Mouse (Mus musculus): Measurements from ENCODE around the gene Lca5. TPM values are rescaled to one million over a fixed set of nuclear protein-coding genes. Genes with fewer than 3 reads are reported as not detected.

Gene Lca5
- total RNA-seq, 2 experiments from 2014 or later: 3.8 TPM

GRCm38 (mm10) chr9:83398260-83398659 is 42.7 kb downstream of the Lca5 start:
- intact Hi-C loops (cut with DNase I): no loop called here
- DNase-seq: no peak

- intact Hi-C loops (cut with DNase I): no loop called here
- DNase-seq: no peak
Measured at GRCm38 (mm10) chr9:83395456-83395855, 45.5 kb downstream of the Lca5 start.

- no peak for DNase-seq
- intact Hi-C loops (cut with DNase I): no loop called here
Measured at GRCm38 (mm10) chr9:83391996-83392395, 48.9 kb downstream of the Lca5 start.

GRCm38 (mm10) chr9:83389570-83389969 is 51.4 kb downstream of the Lca5 start:
- intact Hi-C loops (cut with DNase I): no loop called here
- no peak for DNase-seq

GRCm38 (mm10) chr9:83386264-83386855 is 54.6 kb downstream of the Lca5 start:
- intact Hi-C loops (cut with DNase I): no loop called here
- DNase-seq: no peak

GRCm38 (mm10) chr9:83385301-83385700 is 55.6 kb downstream of the Lca5 start:
- intact Hi-C loops (cut with DNase I): no loop called here
- DNase-seq: no peak

GRCm38 (mm10) chr9:83383235-83383634 is 57.7 kb downstream of the Lca5 start:
- no peak for DNase-seq
- intact Hi-C loops (cut with DNase I): loop anchor here (5.0 kb wide), 1 partner anchor 224 kb away; no protein-coding TSS in a partner anchor

GRCm38 (mm10) chr9:83382775-83383174 is 58.2 kb downstream of the Lca5 start:
- intact Hi-C loops (cut with DNase I): loop anchor here (5.0 kb wide), 1 partner anchor 225 kb away; no protein-coding TSS in a partner anchor
- peak in 1 of 2 experiments; percentile 12 for DNase-seq

DNA sequence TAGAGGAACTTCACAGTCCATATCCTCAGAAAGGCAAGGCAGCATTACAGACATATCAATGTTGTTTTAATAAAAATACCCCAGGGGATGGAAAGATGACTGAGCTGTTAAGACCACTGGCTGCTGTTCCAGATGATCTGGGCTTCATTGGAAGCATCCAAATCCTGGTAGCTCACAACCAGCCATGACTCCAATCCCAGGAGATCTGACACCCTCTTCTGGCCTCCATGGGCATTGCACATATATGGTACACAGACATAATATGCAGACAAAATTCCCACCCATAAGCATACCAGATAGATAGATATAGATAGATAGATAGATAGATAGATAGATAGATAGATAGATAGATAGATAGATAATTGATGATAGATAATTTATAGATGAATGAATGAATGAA is 59.6 kb downstream of the Lca5 start:
- no peak for DNase-seq
- intact Hi-C loops (cut with DNase I): loop anchor here (5.0 kb wide), 1 partner anchor 226 kb away; no protein-coding TSS in a partner anchor

GRCm38 (mm10) chr9:83379661-83380060 is 61.3 kb downstream of the Lca5 start:
- DNase-seq: no peak
- intact Hi-C loops (cut with DNase I): loop anchor here (5.0 kb wide), 1 partner anchor 228 kb away; no protein-coding TSS in a partner anchor

- DNase-seq: no peak
- intact Hi-C loops (cut with DNase I): no loop called here
Measured at GRCm38 (mm10) chr9:83377132-83377531, 63.8 kb downstream of the Lca5 start.

DNA sequence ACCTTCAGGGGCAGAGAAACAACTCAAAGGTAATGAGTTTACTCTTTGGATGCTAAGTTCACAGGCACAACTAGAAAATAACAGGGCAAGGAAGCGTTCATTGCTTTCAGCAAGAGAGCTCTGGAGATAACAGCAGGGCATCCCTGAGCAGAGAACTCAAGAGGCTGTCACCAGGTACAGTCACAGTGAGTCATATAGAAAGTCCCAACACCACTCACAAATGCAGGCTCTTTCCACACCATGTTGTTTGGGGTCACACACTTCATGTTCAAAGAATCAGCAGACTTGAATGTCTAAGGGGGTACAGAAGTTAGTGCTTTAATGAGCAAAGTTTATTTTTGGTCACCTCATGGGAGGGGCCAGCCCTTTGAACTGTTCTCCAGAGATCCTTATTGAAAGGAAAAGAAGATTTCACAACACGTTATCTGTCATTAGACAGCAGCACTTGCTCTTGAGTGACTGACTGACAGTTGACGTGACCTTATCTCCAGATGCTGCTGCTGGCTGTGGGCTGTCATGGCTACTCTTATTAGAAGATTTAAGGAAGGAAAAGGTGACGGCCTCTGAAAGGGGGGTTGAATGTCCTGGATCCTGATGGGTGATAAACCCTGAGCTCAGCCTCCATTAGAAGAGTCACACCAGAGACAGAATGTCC is 65.3 kb downstream of the Lca5 start:
- intact Hi-C loops (cut with DNase I): no loop called here
- DNase-seq: no peak

GRCm38 (mm10) chr9:83370907-83371306 is 70.0 kb downstream of the Lca5 start:
- intact Hi-C loops (cut with DNase I): no loop called here
- DNase-seq: no peak

GRCm38 (mm10) chr9:83368234-83368633 is 72.7 kb downstream of the Lca5 start:
- DNase-seq: peak in 1 of 2 experiments; percentile 35
- intact Hi-C loops (cut with DNase I): loop anchor here (5.0 kb wide), 1 partner anchor 239 kb away; no protein-coding TSS in a partner anchor

GRCm38 (mm10) chr9:83355802-83356201 is 85.1 kb downstream of the Lca5 start:
- intact Hi-C loops (cut with DNase I): loop anchor here (10.0 kb wide), 1 partner anchor 381 kb away; the partner anchor contains the start of gene Phip
- no peak for DNase-seq

- no peak for DNase-seq
- intact Hi-C loops (cut with DNase I): loop anchor here (10.0 kb wide), 1 partner anchor 379 kb away; the partner anchor contains the start of gene Phip
Measured at GRCm38 (mm10) chr9:83353316-83353715, 87.6 kb downstream of the Lca5 start.

DNA sequence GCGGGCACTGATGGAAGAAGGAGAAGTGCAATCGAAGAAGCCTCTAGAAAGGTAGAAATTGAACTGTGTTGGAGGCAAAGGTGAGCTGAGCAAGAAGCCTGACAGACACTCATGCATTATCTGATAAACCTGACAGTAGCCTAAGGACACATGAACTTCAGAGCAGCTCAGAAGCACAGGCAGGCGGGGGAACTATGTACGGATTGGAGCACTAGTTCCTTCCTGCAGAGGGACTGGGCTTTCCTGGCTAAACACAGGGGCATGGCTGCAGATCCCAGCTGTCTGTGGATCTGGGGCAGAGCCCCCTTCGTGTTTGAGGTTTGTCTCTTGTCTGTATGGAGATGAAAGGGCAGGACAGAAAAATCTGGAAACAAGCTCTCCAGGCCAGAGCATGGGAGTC is 89.8 kb downstream of the Lca5 start:
- intact Hi-C loops (cut with DNase I): loop anchor here (10.0 kb wide), 1 partner anchor 376 kb away; the partner anchor contains the start of gene Phip
- DNase-seq: no peak

DNA sequence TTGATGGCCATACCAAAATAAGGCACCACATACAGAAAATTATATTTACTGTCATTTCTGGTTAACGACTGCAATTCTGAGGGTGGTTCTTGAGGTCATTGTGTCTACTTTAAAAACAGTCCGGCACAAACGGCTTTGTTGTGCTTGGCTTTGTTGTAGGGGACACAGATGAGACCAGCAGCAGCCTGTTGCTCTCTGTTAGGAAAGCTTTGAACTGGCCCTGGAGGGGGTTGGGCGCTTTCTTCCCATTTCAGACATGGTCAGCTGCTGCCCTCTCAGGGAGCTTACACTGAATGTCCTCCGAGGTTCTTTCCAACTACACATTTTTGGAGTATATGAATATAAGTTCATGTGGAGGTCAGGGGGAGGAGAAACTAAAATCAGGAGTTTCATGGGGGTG is 90.3 kb downstream of the Lca5 start:
- peak; percentile 35 to 39 for DNase-seq
- intact Hi-C loops (cut with DNase I): loop anchor here (10.0 kb wide), 1 partner anchor 376 kb away; the partner anchor contains the start of gene Phip

DNA sequence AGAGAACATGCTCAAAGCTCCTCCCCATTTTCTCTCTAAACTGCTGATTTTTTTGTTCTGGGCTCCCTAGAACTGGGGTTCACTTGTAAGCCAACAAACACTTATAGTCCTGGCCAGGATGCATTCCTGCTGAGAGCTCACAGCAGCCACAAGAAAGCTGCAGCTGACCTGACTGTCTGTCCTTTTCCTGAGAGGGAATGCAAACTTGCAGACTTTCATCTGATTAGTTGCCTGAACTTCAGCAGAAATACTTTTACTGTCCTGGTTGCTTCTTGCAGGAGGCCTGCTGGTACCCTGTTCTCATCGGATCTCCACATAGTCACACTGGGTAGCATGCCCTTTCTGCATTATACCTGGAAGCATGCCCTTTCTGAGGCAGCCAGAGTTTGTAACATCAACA is 91.0 kb downstream of the Lca5 start:
- intact Hi-C loops (cut with DNase I): loop anchor here (10.0 kb wide), 1 partner anchor 375 kb away; the partner anchor contains the start of gene Phip

GRCm38 (mm10) chr9:83349504-83349903 is 91.4 kb downstream of the Lca5 start:
- DNase-seq: no peak
- intact Hi-C loops (cut with DNase I): no loop called here

More for the DNA sequence above, 91.0 kb downstream of the Lca5 start:
- DNase-seq: no peak

DNA sequence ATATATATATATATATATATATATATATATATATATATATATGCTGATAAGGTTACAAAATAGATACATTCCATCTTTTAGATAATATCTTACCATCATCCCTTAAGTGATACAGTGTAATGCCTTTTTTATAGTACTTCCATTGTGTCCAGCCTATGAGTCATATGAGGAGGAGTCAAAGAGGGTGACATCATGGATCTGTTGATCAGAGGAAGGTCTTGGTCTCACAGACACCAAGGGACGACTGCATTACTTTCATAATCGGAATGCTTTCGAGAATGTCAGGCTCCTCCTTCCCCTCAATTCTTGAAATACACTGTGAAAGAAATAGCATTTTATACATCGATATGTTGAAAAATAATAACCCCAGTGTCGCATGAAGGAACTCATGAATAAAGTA is 93.4 kb downstream of the Lca5 start:
- DNase-seq: no peak
- intact Hi-C loops (cut with DNase I): no loop called here
